Mouse (Mus musculus): Measurements from ENCODE around the gene Ngrn.

DNA sequence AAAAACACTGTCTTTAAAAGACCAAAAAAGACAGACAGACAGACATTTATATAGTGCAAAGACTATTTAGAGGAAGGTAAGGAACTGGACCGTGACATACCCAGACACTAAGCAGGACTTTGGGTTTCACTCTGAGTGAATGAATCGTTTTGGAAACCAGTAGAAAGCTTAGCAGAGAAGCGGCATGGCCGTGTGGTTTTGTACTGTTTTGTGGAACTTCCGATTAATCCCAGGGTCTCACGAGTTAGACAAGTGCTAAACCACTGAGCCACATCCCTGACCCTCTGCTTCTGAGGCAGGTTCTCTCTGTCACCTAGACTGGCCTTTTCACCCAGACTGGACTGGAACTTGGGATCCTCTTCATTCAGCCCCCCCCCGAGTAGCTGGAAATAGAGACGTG lies 46.6 kb upstream of the Ngrn start:
- no peak for TF ChIP-seq CTCF (IDR thresholded peaks at IDR 0.05; ENCODE audit: borderline replicate concordance, insufficient read depth, low read depth, low read length)
- TF ChIP-seq POLR2A (IDR thresholded peaks at IDR 0.05; ENCODE audit: borderline replicate concordance, insufficient read depth, low read length) = no peak

All from cerebellum, adult 2 months (tissue).